Mouse (Mus musculus): ENCODE results near the gene Col8a2. TPM values are rescaled to one million over a fixed set of nuclear protein-coding genes. Genes with fewer than 3 reads are reported as not detected.
A peak's percentile ranks its signal among the peaks of the same experiment; 100 is the strongest.

Gene Col8a2
- total RNA-seq, 1 experiment from 2014 or later: 2.9 TPM

- DNase-seq: no peak
These were observed 15.2 kb downstream of the Col8a2 start for GRCm38 (mm10) chr4:126301584-126302309.

DNA sequence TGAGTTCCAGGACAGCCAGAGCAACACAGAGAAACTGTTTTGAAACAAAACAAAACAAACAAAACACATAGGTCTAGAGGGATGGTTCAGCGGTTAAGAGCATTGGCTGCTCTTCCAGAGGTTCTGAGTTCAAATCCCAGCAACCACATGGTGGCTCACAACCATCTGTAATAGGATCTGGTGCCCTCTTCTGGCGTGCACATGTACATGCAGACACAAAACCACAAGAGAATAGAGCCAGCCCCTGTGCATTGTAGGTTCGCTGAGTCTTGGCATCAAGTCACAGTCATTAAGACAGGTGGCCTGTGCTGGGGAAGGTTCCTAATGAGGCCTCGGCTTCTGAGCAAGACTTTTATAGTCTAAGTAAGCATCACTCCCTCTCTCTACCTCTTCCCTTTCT, 17.3 kb downstream of the Col8a2 start:
- no peak for DNase-seq

DNA sequence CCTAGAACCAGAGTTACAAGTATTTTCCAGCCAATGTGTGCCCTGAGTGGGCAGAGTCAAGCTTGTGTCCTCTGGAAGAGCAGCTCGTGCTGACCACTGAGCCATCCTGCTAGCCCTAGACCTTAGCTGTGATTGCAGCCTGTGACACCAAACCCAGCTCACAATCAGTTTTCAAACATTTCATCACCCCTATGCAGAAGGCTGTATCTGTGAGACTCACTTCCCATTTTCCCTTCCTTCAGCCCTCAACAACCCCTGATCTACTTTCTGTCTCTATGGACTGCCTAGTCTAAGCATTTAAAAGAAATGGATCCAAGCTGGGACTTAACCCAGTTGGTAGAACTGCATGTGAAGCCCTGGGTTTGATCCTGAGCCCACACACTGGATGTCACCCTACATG, 18.8 kb downstream of the Col8a2 start:
- no peak for DNase-seq

GRCm38 (mm10) chr4:126306058-126306457, 19.5 kb downstream of the Col8a2 start:
- DNase-seq: no peak

DNA sequence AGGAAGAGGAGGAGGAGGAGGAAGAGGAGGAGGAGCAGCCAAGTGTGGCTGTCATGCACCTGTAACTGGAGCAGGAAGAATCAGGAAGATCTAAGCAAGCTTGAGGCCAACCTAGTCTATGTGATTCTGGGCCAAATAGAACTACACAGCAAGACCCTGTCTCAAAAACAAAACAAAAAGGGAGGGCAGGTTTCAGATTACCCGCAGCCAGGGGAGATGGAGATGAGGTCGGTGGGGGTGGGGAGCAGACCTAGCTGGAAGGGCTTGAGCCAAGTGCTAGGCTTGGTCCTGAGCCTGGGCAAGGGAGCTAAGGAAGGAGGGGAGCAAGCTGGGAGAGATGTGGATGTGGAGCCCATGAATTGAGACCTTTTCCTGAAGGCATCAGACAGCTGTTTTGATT, 20.2 kb downstream of the Col8a2 start:
- no peak for DNase-seq

DNA sequence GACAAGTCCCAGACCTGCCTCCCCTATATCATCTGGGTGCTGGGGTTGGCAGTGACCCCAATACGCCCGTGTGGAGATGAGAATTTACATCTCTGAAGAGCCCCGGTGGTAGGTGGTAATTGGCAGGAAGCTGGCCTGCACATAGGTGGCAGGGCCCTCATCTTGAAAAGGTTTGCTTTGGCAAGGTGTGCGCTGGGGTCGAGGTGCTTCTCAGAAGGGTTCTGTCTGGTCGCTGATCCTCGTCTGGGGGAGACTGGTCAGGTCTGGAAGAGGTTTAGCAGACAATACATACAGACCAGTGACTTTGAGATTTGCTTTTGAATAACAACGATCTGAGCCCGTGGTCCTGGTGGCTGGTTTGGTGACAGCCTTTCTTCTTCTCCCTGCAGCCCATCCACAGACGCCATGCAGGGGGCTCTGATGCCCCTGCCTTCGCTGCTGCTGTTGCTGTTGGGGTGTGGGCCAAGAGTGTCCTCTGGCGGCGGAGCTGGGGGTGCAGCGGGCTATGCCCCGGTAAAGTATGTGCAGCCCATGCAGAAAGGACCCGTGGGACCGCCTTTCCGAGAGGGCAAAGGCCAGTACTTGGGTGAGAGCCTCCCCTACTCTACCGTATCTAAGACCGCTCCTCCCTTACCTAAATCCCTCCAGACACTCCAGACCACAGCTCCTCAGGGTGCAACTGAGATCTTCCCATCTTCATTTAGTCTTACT, 22.8 kb downstream of the Col8a2 start:
- no peak for DNase-seq

- DNase-seq: peak; percentile 93
These were observed 23.3 kb downstream of the Col8a2 start for GRCm38 (mm10) chr4:126309922-126310309.

GRCm38 (mm10) chr4:126310344-126310743, 23.8 kb downstream of the Col8a2 start:
- DNase-seq: no peak

- no peak for DNase-seq
These were observed 25.1 kb downstream of the Col8a2 start for GRCm38 (mm10) chr4:126311566-126312200.

- DNase-seq: no peak
These were observed 26.6 kb downstream of the Col8a2 start for GRCm38 (mm10) chr4:126313202-126313601.

- DNase-seq: no peak
These were observed 27.8 kb downstream of the Col8a2 start for GRCm38 (mm10) chr4:126314393-126314792.

- DNase-seq: peak; percentile 64
These were observed 29.3 kb downstream of the Col8a2 start for GRCm38 (mm10) chr4:126315931-126316330.

DNA sequence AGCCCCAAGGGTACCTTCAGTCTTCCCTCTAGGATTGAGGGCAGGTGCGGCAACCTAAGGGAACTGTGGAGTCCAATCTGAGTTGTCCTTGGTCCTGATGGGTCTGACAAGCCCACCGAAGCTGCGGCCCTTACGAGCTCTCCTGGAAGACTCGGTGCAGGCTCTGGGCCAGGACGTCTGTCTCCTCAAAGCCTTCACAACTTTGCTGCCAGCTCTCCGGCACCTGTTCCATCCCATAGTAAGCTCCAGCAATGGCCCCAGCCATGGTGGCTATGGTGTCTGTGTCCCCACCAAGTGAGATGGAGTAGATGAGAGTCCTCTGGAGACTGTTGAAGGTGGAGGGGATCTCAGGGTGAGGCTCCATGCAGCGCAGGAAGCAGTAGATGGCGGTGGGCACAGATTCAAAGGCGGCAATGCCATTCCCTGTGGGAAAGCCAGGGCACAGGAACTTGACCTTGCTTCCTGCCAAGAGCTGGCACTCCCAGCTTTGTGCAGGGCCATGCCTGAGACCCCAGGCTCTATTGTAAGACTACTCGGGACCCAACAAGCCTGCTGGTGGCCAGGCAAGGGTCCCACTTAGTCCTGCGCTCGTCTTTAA, 29.9 kb downstream of the Col8a2 start:
- DNase-seq: peak; percentile 58

- DNase-seq: no peak
These were observed 33.2 kb downstream of the Col8a2 start for GRCm38 (mm10) chr4:126319806-126320205.

DNA sequence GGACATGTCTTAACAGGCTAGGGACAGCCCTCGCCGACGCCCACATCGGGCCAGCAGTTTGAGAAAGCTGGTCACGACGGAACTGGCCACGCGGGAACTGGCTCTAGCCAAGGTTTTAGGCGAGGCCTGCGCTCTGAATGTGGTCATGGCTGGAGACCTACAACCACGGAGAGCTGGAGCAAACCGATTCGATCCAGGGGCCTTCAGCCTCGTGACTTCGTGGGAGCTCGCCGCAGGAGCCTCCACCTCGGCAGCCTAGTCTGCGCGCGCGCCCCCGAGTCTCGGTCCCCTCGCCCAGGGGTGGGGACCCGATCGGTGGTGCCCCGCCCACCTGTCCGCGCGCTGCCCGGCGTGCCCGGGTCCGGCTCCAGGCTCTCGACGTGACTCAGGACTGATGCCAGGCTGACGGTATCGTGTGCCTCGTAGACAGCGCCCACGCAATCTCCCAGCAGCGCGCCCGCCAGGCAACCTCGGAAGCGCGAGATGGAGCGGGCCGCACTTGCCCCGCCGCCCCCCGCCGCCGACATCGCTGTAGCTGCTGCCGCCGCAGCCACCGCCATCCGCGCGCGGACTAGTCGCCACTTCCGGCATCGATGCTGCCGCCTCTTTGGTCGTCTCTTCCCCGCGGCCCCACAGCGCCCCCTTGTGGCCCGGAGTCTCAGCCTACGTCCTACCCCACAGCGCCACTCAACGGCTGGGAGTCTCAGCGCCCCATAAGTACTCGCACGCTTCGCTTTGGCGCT, 34.7 kb downstream of the Col8a2 start, which contains the start of gene Adprhl2:
Adprhl2 (minus strand) TSS at position 593 of the 743 bp plus-strand sequence.
- DNase-seq: peak; percentile 100

DNA sequence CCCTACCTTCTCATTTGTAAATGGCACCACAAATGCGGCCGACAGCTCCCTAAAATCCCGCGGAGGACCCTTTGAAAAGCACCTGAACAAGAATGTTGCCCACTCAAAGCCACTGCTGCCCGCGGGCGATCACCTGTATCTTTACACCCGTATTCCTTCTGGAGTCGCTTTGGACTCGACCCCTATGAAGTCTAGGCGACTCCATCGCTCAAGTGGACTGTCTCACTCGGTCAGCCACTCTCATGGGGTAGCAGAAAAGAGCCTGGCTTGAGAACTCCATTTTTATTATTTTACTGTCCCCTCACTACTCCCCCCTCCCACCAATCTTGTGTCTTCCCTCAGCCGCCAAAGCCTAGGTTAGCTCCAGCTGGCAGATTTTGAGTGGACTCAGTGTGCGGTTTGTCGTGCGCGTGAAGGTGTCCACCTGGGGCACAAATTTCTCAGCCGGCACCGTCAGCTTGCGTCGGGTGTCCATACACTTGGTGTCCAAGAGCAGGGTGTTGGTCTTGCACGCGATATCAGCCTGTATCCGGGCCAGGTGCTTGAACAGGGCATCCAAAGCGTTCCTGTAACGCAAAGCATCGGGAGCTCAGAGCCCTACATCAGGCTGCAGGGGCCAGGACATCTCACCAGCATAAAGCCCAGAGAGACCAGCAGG, 35.4 kb downstream of the Col8a2 start:
- no peak for DNase-seq

- DNase-seq: no peak
These were observed 36.1 kb downstream of the Col8a2 start for GRCm38 (mm10) chr4:126322646-126323045.

DNA sequence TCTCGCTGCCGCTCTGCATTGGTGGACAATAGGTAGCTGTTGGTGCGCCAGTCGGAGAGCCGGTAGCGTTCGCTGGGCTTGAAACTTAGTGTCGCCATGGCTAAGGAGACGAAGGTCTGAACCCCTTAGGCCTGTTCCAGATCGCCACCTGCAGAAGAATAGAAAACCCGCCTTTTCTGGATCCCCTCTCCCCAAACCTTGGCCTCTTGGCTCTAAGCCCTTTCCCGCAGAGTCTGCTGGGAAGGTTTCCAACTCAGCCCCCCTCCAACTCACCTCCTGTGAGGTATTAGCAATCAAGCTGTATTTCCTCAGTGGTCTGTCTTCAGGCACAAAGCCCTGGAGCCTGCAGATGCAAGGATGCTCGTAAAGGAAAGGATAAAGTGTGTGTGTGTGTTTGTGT, 38.3 kb downstream of the Col8a2 start:
- no peak for DNase-seq

DNA sequence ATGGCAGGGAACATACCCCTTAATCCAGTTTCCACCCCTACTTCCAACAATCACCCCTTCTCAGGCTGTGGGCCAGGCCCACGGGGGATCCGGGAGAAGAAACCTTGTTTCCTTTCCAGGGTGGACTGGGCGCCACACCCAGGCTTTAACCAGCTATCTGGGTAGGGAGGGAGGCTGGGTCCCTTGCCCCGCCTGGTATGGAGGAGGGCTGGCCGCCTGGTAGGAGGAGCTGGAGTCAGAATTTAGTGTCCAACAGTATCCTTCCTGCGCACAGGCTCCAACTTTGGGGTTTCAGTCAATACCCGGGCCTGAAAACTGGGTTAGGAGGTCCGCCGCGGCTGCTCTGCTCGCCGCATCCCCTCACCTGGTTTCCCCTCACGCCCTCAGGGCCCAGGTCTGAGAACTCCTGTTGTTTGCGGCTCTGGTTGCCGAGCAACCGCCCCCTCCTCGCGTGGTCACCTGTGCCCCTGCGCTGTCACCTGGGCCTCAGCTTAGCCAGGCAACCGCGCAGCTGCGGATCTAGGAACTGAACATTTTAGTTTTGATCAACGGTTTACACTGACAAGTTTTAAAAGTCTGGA, 38.8 kb downstream of the Col8a2 start, which contains the start of gene Tekt2:
Tekt2 (minus strand) TSS at position 408 of the 581 bp plus-strand sequence.
- no peak for DNase-seq

DNA sequence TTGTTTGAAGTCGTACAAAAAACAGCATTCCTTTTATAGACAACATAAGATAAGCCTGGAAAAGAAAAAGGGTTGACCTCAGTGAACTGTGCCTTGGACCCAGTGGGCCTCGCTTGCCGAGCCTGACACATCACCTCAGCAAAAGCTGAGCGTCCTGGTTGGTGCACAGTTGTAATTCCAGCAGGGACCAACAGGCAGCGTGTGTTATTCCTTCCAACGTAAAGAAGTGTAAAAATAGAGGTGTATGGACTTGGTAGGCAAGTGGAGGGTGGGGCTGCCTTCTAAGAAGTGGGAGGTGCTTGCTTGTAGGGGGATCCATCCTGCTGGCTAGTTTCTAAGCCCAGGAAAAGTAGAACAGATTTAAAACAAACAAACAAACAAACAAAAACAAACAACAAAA, 39.4 kb downstream of the Col8a2 start:
- DNase-seq: no peak

- no peak for DNase-seq
These were observed 43.7 kb downstream of the Col8a2 start for GRCm38 (mm10) chr4:126330295-126330694.

Measured in adrenal gland, postnatal 14 days (tissue).